Mouse (Mus musculus) CH12.LX (cell line): ENCODE results near the gene Pitpnm2. TPM values are rescaled to one million over a fixed set of nuclear protein-coding genes. Genes with fewer than 3 reads are reported as not detected.
A peak's percentile ranks its signal among the peaks of the same experiment; 100 is the strongest.

Experiments used
- DNase-seq: peaks from one replicate; pipeline ENCODE4 v3.0.0-alpha.2; 2013; ENCODE audit errors: extremely low read depth
- H3K27ac ChIP-seq: 2 replicates; pipeline ENCODE4 v1.5.1; 2012; ENCODE audit warnings: low read depth, mild to moderate bottlenecking, control low read depth, moderate library complexity; ENCODE audit not compliant: insufficient read depth
- H3K27me3 ChIP-seq: replicated peaks from 2 replicates; pipeline ENCODE3; 2012; ENCODE audit warnings: inconsistent platforms
- H3K36me3 ChIP-seq, 2 experiments: replicated peaks in 1 of 2; 2 replicates each; pipeline versions ENCODE3 to v1.6.1; 2012; ENCODE audit warnings: inconsistent platforms in 1 of 2, low read length in 1 of 2, mild to moderate bottlenecking in 1 of 2, mixed read lengths in 1 of 2, moderate library complexity in 1 of 2; ENCODE audit not compliant: control insufficient read depth in 1 of 2, insufficient read depth in 1 of 2
- H3K4me1 ChIP-seq, 2 experiments: 2 replicates each; pipeline ENCODE4 v1.6.1; 2012; ENCODE audit warnings: inconsistent platforms in 1 of 2, moderate library complexity in 1 of 2; ENCODE audit not compliant: insufficient read depth in 2 of 2, control insufficient read depth in 1 of 2
- H3K4me2 ChIP-seq: 2 replicates; pipeline ENCODE4 v1.6.1; 2012; ENCODE audit warnings: low read depth, mild to moderate bottlenecking, control low read depth; ENCODE audit not compliant: poor library complexity, insufficient read depth, severe bottlenecking
- H3K4me3 ChIP-seq, 3 experiments: fragments of 150-350 bp in 1 of 3; sonication (generic) in 1 of 3; replicated peaks in 1 of 3; 2 replicates each; pipeline versions ENCODE3 to v1.5.1; 2011 to 2012; ENCODE audit warnings: low read depth in 2 of 3, low read length in 2 of 3, mild to moderate bottlenecking in 2 of 3, moderate library complexity in 2 of 3, control low read depth in 1 of 3, improper control_type of control experiment in 1 of 3, inconsistent platforms in 1 of 3, mixed read lengths in 1 of 3; ENCODE audit not compliant: poor library complexity in 1 of 3
- H3K79me2 ChIP-seq: replicated peaks from 2 replicates; pipeline ENCODE4 v1.6.1; 2012; ENCODE audit warnings: mild to moderate bottlenecking, moderate library complexity; ENCODE audit not compliant: control insufficient read depth, poor library complexity, insufficient read depth, severe bottlenecking; ENCODE audit errors: extremely low read depth
- H3K9ac ChIP-seq: 2 replicates; pipeline ENCODE4 v1.6.1; 2012; ENCODE audit warnings: low read depth, mild to moderate bottlenecking, control low read depth, moderate library complexity; ENCODE audit not compliant: insufficient read depth
- H3K9me3 ChIP-seq: replicated peaks from 2 replicates; pipeline ENCODE3; 2012; ENCODE audit warnings: low read length, inconsistent platforms, mixed read lengths
- BHLHE40 ChIP-seq: IDR thresholded peaks from 2 replicates; pipeline ENCODE4 v1.6.1; 2011; ENCODE audit warnings: mild to moderate bottlenecking, low read depth, low read length, improper control_type of control experiment
- CTCF ChIP-seq, 2 experiments: IDR thresholded peaks in 1 of 2; conservative IDR thresholded peaks in 1 of 2; 2 replicates each; pipeline ENCODE4 v1.5.1; 2011 to 2012; ENCODE audit warnings: low read depth in 2 of 2, low read length in 2 of 2, improper control_type of control experiment in 1 of 2, inconsistent platforms in 1 of 2, mild to moderate bottlenecking in 1 of 2, moderate library complexity in 1 of 2
- ELF1 ChIP-seq: IDR thresholded peaks from 2 replicates; pipeline ENCODE4 v1.6.1; 2014; ENCODE audit warnings: low read depth, mild to moderate bottlenecking, inconsistent platforms, low read length, improper control_type of control experiment
- HCFC1 ChIP-seq: IDR thresholded peaks from 2 replicates; pipeline ENCODE4 v1.6.1; 2012; ENCODE audit warnings: low read depth, mild to moderate bottlenecking, inconsistent platforms, low read length, improper control_type of control experiment
- KAT2A ChIP-seq: IDR thresholded peaks from 2 replicates; pipeline ENCODE4 v1.6.1; 2012; ENCODE audit warnings: low read length, improper control_type of control experiment, inconsistent platforms; ENCODE audit not compliant: insufficient replicate concordance
- MAX ChIP-seq: IDR thresholded peaks from 2 replicates; pipeline ENCODE4 v1.6.1; 2011; ENCODE audit warnings: low read length, improper control_type of control experiment
- MEF2A ChIP-seq: IDR thresholded peaks from 2 replicates; pipeline ENCODE4 v1.6.1; 2014; ENCODE audit warnings: low read depth, mild to moderate bottlenecking, inconsistent platforms, low read length, improper control_type of control experiment, borderline replicate concordance
- MXI1 ChIP-seq: IDR thresholded peaks from 2 replicates; pipeline ENCODE4 v1.6.1; 2011; ENCODE audit warnings: mild to moderate bottlenecking, low read depth, low read length, improper control_type of control experiment
- MYC ChIP-seq: IDR thresholded peaks from 2 replicates; pipeline ENCODE4 v1.6.1; 2011; ENCODE audit warnings: low read depth, mild to moderate bottlenecking, improper control_type of control experiment, low read length
- NRF1 ChIP-seq: IDR thresholded peaks from 2 replicates; pipeline ENCODE4 v1.6.1; 2014; ENCODE audit warnings: low read depth, mild to moderate bottlenecking, inconsistent platforms, low read length, improper control_type of control experiment, moderate library complexity
- POLR2A ChIP-seq: IDR thresholded peaks from 2 replicates; pipeline ENCODE4 v1.6.1; 2011; ENCODE audit warnings: low read depth, mild to moderate bottlenecking, improper control_type of control experiment, low read length
- POLR2AphosphoS2 ChIP-seq: IDR thresholded peaks from 2 replicates; pipeline ENCODE4 v1.6.1; 2011; ENCODE audit warnings: low read depth, low read length, improper control_type of control experiment
- RAD21 ChIP-seq: IDR thresholded peaks from 2 replicates; pipeline ENCODE4 v1.6.1; 2011; ENCODE audit warnings: low read depth, mild to moderate bottlenecking, low read length, improper control_type of control experiment, moderate library complexity
- SIN3A ChIP-seq: IDR thresholded peaks from 2 replicates; pipeline ENCODE4 v1.6.1; 2012; ENCODE audit warnings: low read length, improper control_type of control experiment, inconsistent platforms
- SMC3 ChIP-seq: IDR thresholded peaks from 2 replicates; pipeline ENCODE4 v1.6.1; 2011; ENCODE audit warnings: low read depth, low read length, improper control_type of control experiment
- UBTF ChIP-seq: IDR thresholded peaks from 2 replicates; pipeline ENCODE4 v1.6.1; 2012; ENCODE audit warnings: low read depth, mild to moderate bottlenecking, inconsistent platforms, low read length, improper control_type of control experiment, moderate library complexity
- USF2 ChIP-seq: conservative IDR thresholded peaks from 2 replicates; pipeline ENCODE4 v1.6.1; 2011; ENCODE audit warnings: low read depth, low read length, improper control_type of control experiment
- ZKSCAN1 ChIP-seq: IDR thresholded peaks from 2 replicates; pipeline ENCODE4 v1.6.1; 2012; ENCODE audit warnings: low read depth, inconsistent platforms, low read length, improper control_type of control experiment, borderline replicate concordance
- ZMIZ1 ChIP-seq: IDR thresholded peaks from 2 replicates; pipeline ENCODE4 v1.6.1; 2012; ENCODE audit warnings: low read depth, mild to moderate bottlenecking, inconsistent platforms, low read length, improper control_type of control experiment
- dilution Hi-C: fragments of 300-500 bp; cut with MboI; formaldehyde crosslinking; loops from 2 replicates; pipeline ENCODE4 v1.14.3; 2020; ENCODE audit warnings: low sequenced_read_pairs; ENCODE audit not compliant: extremely low pct_unique_long_range_greater_than_20kb, extremely low pct_ligation_motif_present
- in situ Hi-C: fragments of 300-500 bp; cut with MboI; formaldehyde crosslinking; loops from 3 replicates; pipeline ENCODE4 v1.14.3; 2019; ENCODE audit warnings: low sequenced_read_pairs, low pct_ligation_motif_present, low pct_unique_long_range_greater_than_20kb, mixed read lengths
- polyA plus RNA-seq: library from polyadenylated mRNA; unstranded; fragments of >175 nt; gene quantifications from 2 replicates; pipeline ENCODE4 v1.2.1, GENCODE M21; 2012; ENCODE audit warnings: low read depth; ENCODE audit not compliant: insufficient read length
- total RNA-seq, 2 experiments: library from RNA; depleted of rRNA; stranded (reverse); fragments of 300-350 nt in 1 of 2; fragments of >200 nt in 1 of 2; gene quantifications; 2 replicates each; pipeline ENCODE4 v1.2.3; 2012 to 2014

Pitpnm2 gene
- total and polyA plus RNA-seq, 3 experiments, result 1.0 to 11.9 (median 5.3) TPM

DNA sequence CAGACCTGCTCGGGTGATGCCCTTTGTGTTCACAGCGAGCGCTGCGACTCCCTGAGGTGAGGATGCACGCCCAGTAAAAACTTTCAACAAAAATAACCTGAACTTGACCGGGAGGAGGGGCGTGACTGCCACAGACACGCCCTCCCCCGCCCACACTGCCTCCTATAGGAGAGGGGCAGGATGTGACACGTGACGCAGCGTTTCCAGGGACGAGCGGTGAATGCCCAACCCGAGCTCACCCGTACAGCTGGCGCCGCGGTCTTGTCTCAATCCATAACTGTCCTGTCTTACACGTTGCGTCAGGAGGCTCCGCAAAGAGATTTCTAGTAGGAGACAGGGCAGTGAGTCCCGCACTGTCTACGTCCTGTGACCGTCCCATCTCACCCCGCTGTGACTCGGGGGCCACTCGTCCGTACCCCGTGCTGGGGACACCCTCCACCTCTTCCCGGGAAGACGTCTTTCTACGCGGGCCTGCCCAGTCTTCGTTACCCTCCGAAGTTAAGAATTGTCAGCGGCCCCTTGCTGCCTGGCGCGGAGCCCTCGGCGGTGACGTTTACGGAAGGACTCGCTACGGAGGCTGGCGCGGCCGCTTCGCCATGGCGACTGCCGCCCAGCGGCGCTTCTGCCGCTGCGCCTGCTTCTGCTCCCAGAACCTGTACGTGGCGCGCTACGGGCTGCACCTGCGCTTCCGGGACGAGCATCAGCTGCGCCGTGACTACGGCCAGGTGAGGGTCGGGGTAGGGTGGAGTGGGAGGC, 137.6 kb downstream of the Pitpnm2 start, which contains the start of gene Ogfod2 (continued):
- peak in 1 of 2 experiments; percentile 65; a peak in 2 of 4 replicates for TF ChIP-seq CTCF (conservative IDR thresholded peaks at IDR 0.05 in 1 of 2, IDR thresholded peaks at IDR 0.05 in 1 of 2; ENCODE audit: low read depth in 2 of 2, low read length in 2 of 2)
- no peak; the same call in 1 of the 2 replicates for TF ChIP-seq ZMIZ1
- peak; percentile 75 for TF ChIP-seq HCFC1
- TF ChIP-seq NRF1, result peak; percentile 69
- peak; percentile 85; the same call in 1 of the 2 replicates for TF ChIP-seq MXI1
- TF ChIP-seq MAX, result peak; percentile 95
- TF ChIP-seq SIN3A, result peak; percentile 99
- TF ChIP-seq ELF1, result peak; percentile 98
- TF ChIP-seq KAT2A, result peak; percentile 46; the same call in 1 of the 2 replicates
- TF ChIP-seq MYC, result peak; percentile 15; the same call in 1 of the 2 replicates
- peak; percentile 94 for TF ChIP-seq USF2

DNA sequence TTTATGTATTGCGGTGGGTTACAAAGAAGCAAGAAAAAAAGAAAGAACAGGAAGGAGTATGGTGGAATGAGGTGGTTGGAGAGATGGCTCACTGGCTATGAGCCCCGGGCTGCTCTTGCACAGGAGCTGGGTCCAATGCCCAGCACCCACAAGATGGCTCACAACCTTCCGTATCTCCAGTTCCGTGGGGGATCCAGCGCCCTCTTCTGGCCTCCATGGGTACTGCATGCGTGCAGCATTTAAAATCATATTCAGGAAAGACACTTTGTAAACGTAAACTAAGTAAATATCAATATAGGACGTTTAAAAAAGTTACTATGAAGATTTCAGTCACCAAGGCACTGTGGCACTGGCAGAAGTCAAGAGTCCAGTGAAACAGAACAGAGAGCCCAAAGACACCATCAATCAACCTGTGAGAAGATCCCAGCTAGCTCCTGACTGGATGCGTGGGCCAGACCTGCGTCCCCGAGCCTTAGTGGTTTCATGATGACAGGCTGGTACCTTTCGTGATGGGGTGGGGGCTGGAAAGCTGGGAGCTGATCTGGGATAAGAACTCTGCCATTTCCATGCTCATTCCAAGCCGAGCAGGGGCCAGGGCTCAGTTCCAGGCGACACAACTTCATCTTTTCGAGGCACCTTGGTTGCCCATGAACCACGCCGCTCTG, 138.4 kb downstream of the Pitpnm2 start:
- peak overlapping the region; percentile 80 for H3K9ac ChIP-seq
- peaks cover 4 to 22% of the 10 kb centered on the region in 2 experiments; a peak in 2 of 4 replicates for H3K4me1 ChIP-seq
- H3K9me3 ChIP-seq, result no peaks in the 10 kb centered on the region
- H3K79me2 ChIP-seq, result peaks cover 1% of the 10 kb centered on the region
- peaks cover 14 to 21% of the 10 kb centered on the region in 2 experiments for H3K36me3 ChIP-seq
- H3K27ac ChIP-seq, result peak overlapping the region; percentile 83
- DNase-seq, result peak; percentile 72
- in situ Hi-C loops (no loop called here), dilution Hi-C loops (no loop called here)
- peak overlapping the region; percentile 52 for H3K4me2 ChIP-seq
- H3K27me3 ChIP-seq, result no peaks in the 10 kb centered on the region
- peak overlapping the region; percentile 88 to 99 (median 96) for H3K4me3 ChIP-seq
- TF ChIP-seq BHLHE40 (no peak), POLR2AphosphoS2 (no peak), RAD21 (peak; percentile 14), MYC (0 out of 2 replicates have a peak, but pooled peaks have one; percentile 10), ELF1 (peak; percentile 71), CTCF (conservative IDR thresholded peaks at IDR 0.05 in 1 of 2, IDR thresholded peaks at IDR 0.05 in 1 of 2; ENCODE audit: low read depth in 2 of 2, low read length in 2 of 2) (peak; percentile 80 to 99), SMC3 (peak; percentile 40), NRF1 (no peak)

DNA sequence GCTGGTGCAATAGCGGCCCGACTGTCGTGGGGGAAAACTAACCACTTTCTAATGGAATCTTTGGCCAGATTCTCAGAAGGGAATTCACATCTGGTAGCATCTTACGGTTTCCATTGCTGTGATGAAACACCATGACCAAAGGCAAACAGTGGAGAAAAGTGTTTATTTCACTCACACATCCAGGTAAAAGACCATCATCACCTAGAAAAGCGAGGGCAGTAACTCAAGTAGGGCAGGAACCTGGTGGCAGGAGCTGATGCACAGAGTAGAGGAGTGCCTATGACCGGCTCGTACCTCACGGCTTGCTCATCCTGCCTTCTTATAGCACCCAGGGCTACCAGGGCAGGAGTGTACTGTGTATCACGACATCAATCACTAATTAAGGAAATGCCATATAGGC, 146.0 kb downstream of the Pitpnm2 start:
- no peaks in the 10 kb centered on the region for H3K4me1 ChIP-seq
- H3K79me2 ChIP-seq, result peaks cover 10% of the 10 kb centered on the region
- H3K27ac ChIP-seq, result peak overlapping the region; percentile 40; the same call in 1 of the 2 replicates
- no peak for TF ChIP-seq MEF2A
- TF ChIP-seq POLR2A, result peak; percentile 38; the same call in 1 of the 2 replicates
- no peak for TF ChIP-seq UBTF
- TF ChIP-seq ZKSCAN1, result no peak
- TF ChIP-seq POLR2AphosphoS2, result peak; percentile 78
- TF ChIP-seq, all 38 proteins: peak for 2
- no peak for DNase-seq
- Histone ChIP-seq H3K9ac (no peak overlapping the region), H3K4me2 (no peak overlapping the region), H3K27me3 (no peaks in the 10 kb centered on the region), H3K9me3 (peaks cover 10% of the 10 kb centered on the region), H3K4me3 (no peak overlapping the region), H3K36me3 (peaks cover 20 to 29% of the 10 kb centered on the region in 2 experiments)
- dilution Hi-C loops, result no loop called here
- in situ Hi-C loops, result no loop called here
